Mouse (Mus musculus) frontal cortex, postnatal 10 days (tissue): ENCODE data around the gene Gm21083.
"Not testable (repeated sequence)": the region's sequence is repeated elsewhere in the genome, so short reads cannot be mapped to it uniquely, and the experiment has no call there.

ENCODE experiments used
- DNase-seq, 2 experiments: peaks; one replicate each; pipeline ENCODE4 v3.0.0; 2022; ENCODE audit warnings: low spot score in 2 of 2, mixed read lengths in 1 of 2

The Gm21083 gene

GRCm38 (mm10) chr5:15577033-15577432 is at the start of gene Gm21083:
Gm21083 (plus strand) TSS chr5:15577333.
- DNase-seq, result not testable (repeated sequence)

- not testable (repeated sequence) for DNase-seq
Observed at GRCm38 (mm10) chr5:15529122-15529521, 48.0 kb upstream of the Gm21083 start, which contains the start of gene Gm21190. Gm21190 (minus strand) TSS chr5:15529222.

GRCm38 (mm10) chr5:15548642-15549041 is 28.5 kb upstream of the Gm21083 start:
- DNase-seq, result not testable (repeated sequence)

GRCm38 (mm10) chr5:15549134-15549533 is 28.0 kb upstream of the Gm21083 start:
- DNase-seq, result not testable (repeated sequence)

GRCm38 (mm10) chr5:15549606-15550005 is 27.5 kb upstream of the Gm21083 start:
- not testable (repeated sequence) for DNase-seq

- DNase-seq, result not testable (repeated sequence)
Observed at GRCm38 (mm10) chr5:15558654-15559053, 18.5 kb upstream of the Gm21083 start.

GRCm38 (mm10) chr5:15561425-15562264 is 15.5 kb upstream of the Gm21083 start:
- not testable (repeated sequence) for DNase-seq

GRCm38 (mm10) chr5:15573735-15574134 is 3.4 kb upstream of the Gm21083 start:
- not testable (repeated sequence) for DNase-seq

- DNase-seq, result not testable (repeated sequence)
Observed at GRCm38 (mm10) chr5:15586351-15586750, 9.2 kb downstream of the Gm21083 start.

- DNase-seq, result not testable (repeated sequence)
Observed at GRCm38 (mm10) chr5:15588291-15588690, 11.2 kb downstream of the Gm21083 start.

GRCm38 (mm10) chr5:15590635-15591034 is 13.5 kb downstream of the Gm21083 start:
- not testable (repeated sequence) for DNase-seq

- DNase-seq, result not testable (repeated sequence)
Observed at GRCm38 (mm10) chr5:15591577-15591976, 14.4 kb downstream of the Gm21083 start.

- not testable (repeated sequence) for DNase-seq
Observed at GRCm38 (mm10) chr5:15598831-15599230, 21.7 kb downstream of the Gm21083 start.

GRCm38 (mm10) chr5:15600342-15600741 is 23.2 kb downstream of the Gm21083 start:
- not testable (repeated sequence) for DNase-seq

GRCm38 (mm10) chr5:15601481-15601880 is 24.3 kb downstream of the Gm21083 start:
- not testable (repeated sequence) for DNase-seq

- not testable (repeated sequence) for DNase-seq
Observed at GRCm38 (mm10) chr5:15601960-15602359, 24.8 kb downstream of the Gm21083 start.

GRCm38 (mm10) chr5:15602424-15602947 is 25.4 kb downstream of the Gm21083 start:
- not testable (repeated sequence) for DNase-seq

GRCm38 (mm10) chr5:15603008-15603407 is 25.9 kb downstream of the Gm21083 start:
- not testable (repeated sequence) for DNase-seq

GRCm38 (mm10) chr5:15603585-15603984 is 26.5 kb downstream of the Gm21083 start:
- not testable (repeated sequence) for DNase-seq

- DNase-seq, result peak in 1 of 2 experiments; percentile 5
Observed at GRCm38 (mm10) chr5:15606677-15607076, 29.5 kb downstream of the Gm21083 start.

- DNase-seq, result not testable (repeated sequence)
Observed at GRCm38 (mm10) chr5:15610695-15611094, 33.6 kb downstream of the Gm21083 start.

GRCm38 (mm10) chr5:15616195-15616594 is 39.1 kb downstream of the Gm21083 start:
- DNase-seq, result not testable (repeated sequence)

- not testable (repeated sequence) for DNase-seq
Observed at GRCm38 (mm10) chr5:15618764-15619163, 41.6 kb downstream of the Gm21083 start, which contains the start of gene Speer4d. Speer4d (plus strand) TSS chr5:15619064.
